ENCODE assay signal across 28 mouse cellular contexts in the genomic region with DNA sequence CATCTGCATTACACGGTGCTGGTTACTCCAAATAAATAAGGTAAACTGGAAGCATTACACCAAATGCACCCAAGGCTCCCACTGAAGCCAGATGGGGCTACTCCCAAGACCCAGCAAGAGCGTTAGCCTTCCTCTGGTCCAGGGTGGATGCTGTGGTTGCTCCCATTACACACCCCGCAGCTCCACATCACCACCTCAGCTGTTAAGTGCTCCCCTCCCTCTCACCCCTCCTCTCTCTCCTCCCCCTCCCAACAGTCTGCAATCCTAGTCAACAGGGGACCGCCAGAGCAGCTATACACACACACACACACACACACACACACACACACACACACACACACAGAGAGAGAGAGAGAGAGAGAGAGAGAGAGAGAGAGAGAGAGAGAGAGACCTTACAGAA.
A peak's percentile ranks its signal among the peaks of the same experiment; 100 is the strongest.
DNase-seq lines count a peak whose midpoint lies in the region; ATAC-seq and TF ChIP-seq lines count a peak whose summit lies in the region.
"Had no signal": no experiment of that assay in that cellular context is flagged by ENCODE, and none has a peak within 500 bp of the region (broad histone marks: within the 10 kb centered on the region; RNA-seq: fewer than 3 reads in every experiment).

No protein-coding gene starts in this region.

- H3K4me2 ChIP-seq in hindbrain, embryonic 16.5 days (ENCODE audit: low read length) = no peak overlapping the region
- no peak overlapping the region for H3K4me2 ChIP-seq in midbrain, embryonic 13.5 days (replicated peaks)
- H3K4me2 ChIP-seq in midbrain, embryonic 14.5 days (ENCODE audit: low read length) = no peak overlapping the region
- no peak overlapping the region for H3K4me2 ChIP-seq in forebrain, embryonic 15.5 days (replicated peaks)
- H3K4me2 ChIP-seq in hindbrain, postnatal 0 days (ENCODE audit: low read depth, low read length) = no peak overlapping the region
- H3K4me2 ChIP-seq: embryonic facial prominence, embryonic 15.5 days; heart, embryonic 15.5 days; limb, embryonic 15.5 days; liver, embryonic 13.5 days had no signal

- H3K27me3 ChIP-seq in hindbrain, embryonic 10.5 days (ENCODE audit: insufficient read depth, poor library complexity, severe bottlenecking) = no peaks in the 10 kb centered on the region
- no peaks in the 10 kb centered on the region for H3K27me3 ChIP-seq in hindbrain, embryonic 16.5 days (replicated peaks; ENCODE audit: control insufficient read depth, insufficient read depth, low read length)
- H3K27me3 ChIP-seq in midbrain, embryonic 13.5 days = no peaks in the 10 kb centered on the region
- no peaks in the 10 kb centered on the region for H3K27me3 ChIP-seq in midbrain, embryonic 14.5 days (ENCODE audit: control insufficient read depth, insufficient read depth, low read length)
- H3K27me3 ChIP-seq in forebrain, embryonic 15.5 days = no peaks in the 10 kb centered on the region
- H3K27me3 ChIP-seq in hindbrain, postnatal 0 days (ENCODE audit: insufficient read depth, low read length) = no peaks in the 10 kb centered on the region
- H3K27me3 ChIP-seq: embryonic facial prominence, embryonic 15.5 days; heart, embryonic 15.5 days; limb, embryonic 15.5 days; liver, embryonic 13.5 days; megakaryocyte, embryonic 14.5 days had no signal

- ATAC-seq in hindbrain, embryonic 16.5 days = no peak
- ATAC-seq in midbrain, embryonic 13.5 days = peak; percentile 47
- ATAC-seq in midbrain, embryonic 14.5 days (ENCODE audit: low FRiP score, low TSS enrichment) = no peak
- ATAC-seq in forebrain, embryonic 15.5 days (replicated peaks) = peak; percentile 32; the same call in 1 of the 2 replicates
- 0 out of 2 replicates have a peak, but pooled peaks have one; percentile 30 for ATAC-seq in hindbrain, postnatal 0 days
- ATAC-seq: intestine, embryonic 16.5 days; lung, postnatal 0 days had no signal

- H3K36me3 ChIP-seq in hindbrain, embryonic 10.5 days = no peaks in the 10 kb centered on the region
- H3K36me3 ChIP-seq in hindbrain, embryonic 16.5 days (ENCODE audit: control insufficient read depth, insufficient read depth, low read length) = no peaks in the 10 kb centered on the region
- H3K36me3 ChIP-seq in midbrain, embryonic 13.5 days = no peaks in the 10 kb centered on the region
- no peaks in the 10 kb centered on the region for H3K36me3 ChIP-seq in midbrain, embryonic 14.5 days (ENCODE audit: control insufficient read depth, insufficient read depth, low read length)
- H3K36me3 ChIP-seq in forebrain, embryonic 15.5 days = no peaks in the 10 kb centered on the region
- H3K36me3 ChIP-seq in hindbrain, postnatal 0 days (ENCODE audit: insufficient read depth, low read length) = no peaks in the 10 kb centered on the region
- H3K36me3 ChIP-seq: embryonic facial prominence, embryonic 15.5 days; heart, embryonic 10.5 days; heart, embryonic 15.5 days; limb, embryonic 15.5 days; liver, embryonic 13.5 days had no signal

- no peaks in the 10 kb centered on the region for H3K9me3 ChIP-seq in hindbrain, embryonic 10.5 days
- H3K9me3 ChIP-seq in hindbrain, embryonic 16.5 days (ENCODE audit: control insufficient read depth, low read length) = no peaks in the 10 kb centered on the region
- no peaks in the 10 kb centered on the region for H3K9me3 ChIP-seq in midbrain, embryonic 13.5 days
- H3K9me3 ChIP-seq in midbrain, embryonic 14.5 days (ENCODE audit: control insufficient read depth, low read length) = no peaks in the 10 kb centered on the region
- no peaks in the 10 kb centered on the region for H3K9me3 ChIP-seq in forebrain, embryonic 15.5 days
- H3K9me3 ChIP-seq in hindbrain, postnatal 0 days (ENCODE audit: low read length) = no peaks in the 10 kb centered on the region
- H3K9me3 ChIP-seq: embryonic facial prominence, embryonic 15.5 days; heart, embryonic 10.5 days; heart, embryonic 15.5 days; limb, embryonic 15.5 days; liver, embryonic 13.5 days had no signal

- DNase-seq in hindbrain, embryonic 10.5 days (ENCODE audit: low spot score) = no peak
- DNase-seq in midbrain, embryonic 14.5 days = no peak
- DNase-seq in hindbrain, postnatal 0 days (ENCODE audit: low spot score) = no peak
- no peak for DNase-seq in layer of hippocampus, adult 11-12 months (ENCODE audit: low spot score)
- DNase-seq: adrenal gland, postnatal 25 days; B cell, adult 2 months; cerebellum, adult 18-20 months; cerebellum, postnatal 10 days; gastrocnemius, postnatal 25 days; kidney, adult 8-10 months; kidney, postnatal 4 days; layer of hippocampus, postnatal 36 days; left cerebral cortex, postnatal 4 days; liver, embryonic 13.5 days; lung, adult 18-20 months; lung, postnatal 4 days; thymus, adult 2 months had no signal

- no peak overlapping the region for H3K4me3 ChIP-seq in hindbrain, embryonic 10.5 days
- no peak overlapping the region for H3K4me3 ChIP-seq in hindbrain, embryonic 16.5 days (ENCODE audit: low read length)
- no peak overlapping the region for H3K4me3 ChIP-seq in midbrain, embryonic 13.5 days (replicated peaks)
- no peak overlapping the region for H3K4me3 ChIP-seq in midbrain, embryonic 14.5 days (replicated peaks; ENCODE audit: low read depth, low read length)
- H3K4me3 ChIP-seq in forebrain, embryonic 15.5 days = no peak overlapping the region
- H3K4me3 ChIP-seq in hindbrain, postnatal 0 days (ENCODE audit: low read length) = no peak overlapping the region
- H3K4me3 ChIP-seq: embryonic facial prominence, embryonic 15.5 days; heart, embryonic 10.5 days; heart, embryonic 15.5 days; limb, embryonic 15.5 days; liver, embryonic 13.5 days; megakaryocyte, embryonic 14.5 days had no signal

- peaks cover 21% of the 10 kb centered on the region for H3K4me1 ChIP-seq in hindbrain, embryonic 10.5 days (replicated peaks)
- peaks cover 7% of the 10 kb centered on the region for H3K4me1 ChIP-seq in hindbrain, embryonic 16.5 days (ENCODE audit: control insufficient read depth, insufficient read depth, low read depth, low read length)
- peaks cover 27% of the 10 kb centered on the region for H3K4me1 ChIP-seq in midbrain, embryonic 13.5 days (replicated peaks)
- peaks cover 7% of the 10 kb centered on the region; the same call in 1 of the 2 replicates for H3K4me1 ChIP-seq in midbrain, embryonic 14.5 days (ENCODE audit: control insufficient read depth, insufficient read depth, low read length)
- peaks cover 3% of the 10 kb centered on the region; the same call in 1 of the 2 replicates for H3K4me1 ChIP-seq in forebrain, embryonic 15.5 days
- 0 out of 2 replicates have a peak, but pooled peaks cover 6% of the 10 kb centered on the region for H3K4me1 ChIP-seq in hindbrain, postnatal 0 days (ENCODE audit: insufficient read depth, low read length)
- H3K4me1 ChIP-seq: embryonic facial prominence, embryonic 15.5 days; heart, embryonic 10.5 days; heart, embryonic 15.5 days; liver, embryonic 13.5 days; megakaryocyte, embryonic 14.5 days had no signal

- H3K9ac ChIP-seq in hindbrain, embryonic 16.5 days (ENCODE audit: low read depth, low read length) = no peak overlapping the region
- H3K9ac ChIP-seq in midbrain, embryonic 13.5 days (replicated peaks) = no peak overlapping the region
- no peak overlapping the region for H3K9ac ChIP-seq in midbrain, embryonic 14.5 days (replicated peaks; ENCODE audit: low read length)
- H3K9ac ChIP-seq in forebrain, embryonic 15.5 days (replicated peaks) = no peak overlapping the region
- no peak overlapping the region for H3K9ac ChIP-seq in hindbrain, postnatal 0 days (replicated peaks; ENCODE audit: low read length)
- H3K9ac ChIP-seq: embryonic facial prominence, embryonic 15.5 days; heart, embryonic 15.5 days; limb, embryonic 15.5 days; liver, embryonic 13.5 days had no signal

- 58% methylated on average over 4 of the region's 4 CpGs for WGBS in hindbrain, embryonic 10.5 days
- 34% methylated on average over 4 of the region's 4 CpGs for WGBS in hindbrain, embryonic 16.5 days
- WGBS in midbrain, embryonic 13.5 days = 43% methylated on average over 4 of the region's 4 CpGs
- 55% methylated on average over 4 of the region's 4 CpGs for WGBS in midbrain, embryonic 14.5 days
- 32% methylated on average over 4 of the region's 4 CpGs for WGBS in forebrain, embryonic 15.5 days
- 50% methylated on average over 4 of the region's 4 CpGs for WGBS in hindbrain, postnatal 0 days

- no peak for TF ChIP-seq CTCF in hindbrain, postnatal 0 days (IDR thresholded peaks at IDR 0.05; ENCODE audit: low read depth)

- H3K27ac ChIP-seq in hindbrain, embryonic 10.5 days = 0 out of 2 replicates have a peak overlapping the region, but pooled peaks have one; percentile 36
- H3K27ac ChIP-seq in hindbrain, embryonic 16.5 days (ENCODE audit: low read depth, low read length) = no peak overlapping the region
- H3K27ac ChIP-seq in midbrain, embryonic 13.5 days = no peak overlapping the region
- no peak overlapping the region for H3K27ac ChIP-seq in midbrain, embryonic 14.5 days (replicated peaks; ENCODE audit: low read depth, low read length)
- no peak overlapping the region for H3K27ac ChIP-seq in forebrain, embryonic 15.5 days (replicated peaks)
- H3K27ac ChIP-seq in hindbrain, postnatal 0 days = no peak overlapping the region
- H3K27ac ChIP-seq: embryonic facial prominence, embryonic 15.5 days; heart, embryonic 10.5 days; heart, embryonic 15.5 days; kidney, postnatal 0 days; limb, embryonic 15.5 days; liver, embryonic 13.5 days had no signal

Comparison
In these comparisons a context has a peak if more than half of its experiments do, and no peak if none do; other contexts are left out.
1. ATAC-seq: peak in midbrain, embryonic 13.5 days (single experiment), forebrain, embryonic 15.5 days (single experiment) and hindbrain, postnatal 0 days (single experiment); none in hindbrain, embryonic 16.5 days (single experiment) and midbrain, embryonic 14.5 days (single experiment).